Mouse (Mus musculus) adrenal gland, adult 10 weeks (tissue): ENCODE results near the gene Gm11213. TPM values are rescaled to one million over a fixed set of nuclear protein-coding genes. Genes with fewer than 3 reads are reported as not detected.

ENCODE experiments used
- polyA plus RNA-seq: library from polyadenylated mRNA; stranded (reverse); fragments of 350-450 nt; fragmentation: Illumina TruSeq; extraction: RNeasy Lipid Tissue Mini Kit (QIAGEN cat#74804); gene quantifications from one replicate; pipeline ENCODE4 v1.2.3, GENCODE M21; 2014; ENCODE audit warnings: low read depth, low replicate concordance

The Gm11213 gene
- polyA plus RNA-seq, result not detected

GRCm38 (mm10) chr4:63604945-63605344, at the start of gene Gm11213:
Gene Gm11213 (minus strand): TSS chr4:63605261.

GRCm38 (mm10) chr4:63622378-63622835, 17.3 kb upstream of the Gm11213 start, which contains the start of gene Tex48:
Gene Tex48 (minus strand): TSS chr4:63622428.

GRCm38 (mm10) chr4:63558407-63559081, 46.5 kb downstream of the Gm11213 start, which contains the start of gene Tmem268:
Gene Tmem268 (plus strand): TSS chr4:63558781.

Other genes with a start within 250 kb of the Gm11213 start
- gene Orm3, start 249.1 kb downstream of the Gm11213 start, polyA plus RNA-seq, result 7.7 TPM
- gene Orm2, start 242.8 kb downstream of the Gm11213 start, polyA plus RNA-seq, result 5.0 TPM
- gene Akna, start 201.9 kb downstream of the Gm11213 start, polyA plus RNA-seq, result 0.23 TPM
- gene Whrn, start 109.3 kb downstream of the Gm11213 start, polyA plus RNA-seq, result 2.4 TPM
- 390 TPM for gene Atp6v1g1, start 60.5 kb downstream of the Gm11213 start, polyA plus RNA-seq
- 7.4 TPM for gene Tmem268, start 46.5 kb downstream of the Gm11213 start, polyA plus RNA-seq
- not detected for gene Tex48, start 17.2 kb upstream of the Gm11213 start, polyA plus RNA-seq
- not detected for gene Gm11214, start 58.1 kb upstream of the Gm11213 start, polyA plus RNA-seq
- 0.52 TPM for gene Tnfsf15, start 139.9 kb upstream of the Gm11213 start, polyA plus RNA-seq